Mouse (Mus musculus) forebrain, embryonic 15.5 days (tissue): ENCODE data around the gene Magi3. TPM values are rescaled to one million over a fixed set of nuclear protein-coding genes. Genes with fewer than 3 reads are reported as not detected.

Source experiments
- ATAC-seq: fragments of 200-750 bp; cut with Nextera tagmentation; replicated peaks from 2 replicates; pipeline ENCODE4 v1.8.0; 2017; ENCODE audit warnings: mild to moderate bottlenecking, moderate TSS enrichment, moderate library complexity
- H3K27ac ChIP-seq: fragments of 300-500 bp; sonication (generic); replicated peaks from 2 replicates; pipeline ENCODE4 v1.5.1; 2015; ENCODE audit warnings: mild to moderate bottlenecking, inconsistent platforms
- H3K27me3 ChIP-seq: fragments of 300-500 bp; sonication (generic); 2 replicates; pipeline ENCODE4 v1.6.1; 2015; ENCODE audit warnings: inconsistent platforms
- H3K36me3 ChIP-seq: fragments of 300-500 bp; sonication (generic); 2 replicates; pipeline ENCODE4 v1.6.1; 2015; ENCODE audit warnings: mild to moderate bottlenecking, inconsistent platforms
- H3K4me1 ChIP-seq: fragments of 300-500 bp; sonication (generic); 2 replicates; pipeline ENCODE4 v1.6.1; 2015; ENCODE audit warnings: inconsistent platforms
- H3K4me2 ChIP-seq: fragments of 300-500 bp; sonication (generic); replicated peaks from 2 replicates; pipeline ENCODE4 v1.6.1; 2015; ENCODE audit warnings: mild to moderate bottlenecking, inconsistent platforms
- H3K4me3 ChIP-seq: fragments of 300-500 bp; sonication (generic); 2 replicates; pipeline ENCODE4 v1.5.1; 2015; ENCODE audit warnings: mild to moderate bottlenecking, inconsistent platforms
- H3K9ac ChIP-seq: fragments of 300-500 bp; sonication (generic); replicated peaks from 2 replicates; pipeline ENCODE4 v1.6.1; 2015; ENCODE audit warnings: mild to moderate bottlenecking, inconsistent platforms
- H3K9me3 ChIP-seq: fragments of 300-500 bp; sonication (generic); 2 replicates; pipeline ENCODE4 v1.6.1; 2016; ENCODE audit warnings: inconsistent platforms
- WGBS: fragments of 180-500 bp; shearing (Covaris S2); methylation state at CpG from one replicate; pipeline ENCODE4 v1.1.7; 2015; ENCODE audit warnings: mixed read lengths; 5-methylcytosine and 5-hydroxymethylcytosine counted together
- polyA plus RNA-seq: library from polyadenylated mRNA; unstranded; fragments of >200 nt; fragmentation: Nextera tagmentation; extraction: Ambion mirVana; gene quantifications from 2 replicates; pipeline ENCODE4 v1.2.1, GENCODE M21; 2015

The Magi3 gene
- polyA plus RNA-seq, 1 experiment from 2014 or later: 6.0 TPM

- no peaks in the 10 kb centered on the region for H3K27me3 ChIP-seq
- no peak overlapping the region for H3K9ac ChIP-seq
- H3K4me2 ChIP-seq: no peak overlapping the region
- no peaks in the 10 kb centered on the region for H3K36me3 ChIP-seq
- H3K27ac ChIP-seq: no peak overlapping the region
- ATAC-seq: no peak
- H3K4me1 ChIP-seq: no peaks in the 10 kb centered on the region
- H3K4me3 ChIP-seq: no peak overlapping the region
- H3K9me3 ChIP-seq: no peaks in the 10 kb centered on the region
Measured at GRCm38 (mm10) chr3:104101249-104101648, 118.9 kb downstream of the Magi3 start.

- H3K4me1 ChIP-seq: no peaks in the 10 kb centered on the region
- no peak overlapping the region for H3K4me2 ChIP-seq
- H3K9ac ChIP-seq: no peak overlapping the region
- ATAC-seq: no peak
- peaks cover 3% of the 10 kb centered on the region; the same call in 1 of the 2 replicates for H3K36me3 ChIP-seq
- no peak overlapping the region for H3K27ac ChIP-seq
- no peaks in the 10 kb centered on the region for H3K27me3 ChIP-seq
- no peak overlapping the region for H3K4me3 ChIP-seq
- 59% methylated on average over 3 of the region's 3 CpGs for WGBS
- no peaks in the 10 kb centered on the region for H3K9me3 ChIP-seq
Measured at GRCm38 (mm10) chr3:104095936-104096335, 124.2 kb downstream of the Magi3 start.

GRCm38 (mm10) chr3:104094646-104095045 lies 125.5 kb downstream of the Magi3 start:
- ATAC-seq: no peak
- H3K36me3 ChIP-seq: peaks cover 3% of the 10 kb centered on the region; the same call in 1 of the 2 replicates
- H3K4me1 ChIP-seq: no peaks in the 10 kb centered on the region
- no peak overlapping the region for H3K27ac ChIP-seq
- H3K9me3 ChIP-seq: no peaks in the 10 kb centered on the region
- H3K9ac ChIP-seq: no peak overlapping the region
- H3K4me3 ChIP-seq: no peak overlapping the region
- no peak overlapping the region for H3K4me2 ChIP-seq
- WGBS: 85% methylated on average over 1 of the region's 1 CpGs
- H3K27me3 ChIP-seq: no peaks in the 10 kb centered on the region

GRCm38 (mm10) chr3:104092759-104093158 lies 127.4 kb downstream of the Magi3 start:
- ATAC-seq: no peak
- Histone ChIP-seq H3K9me3 (no peaks in the 10 kb centered on the region), H3K4me2 (no peak overlapping the region), H3K36me3 (peaks cover 3% of the 10 kb centered on the region; the same call in 1 of the 2 replicates), H3K27me3 (no peaks in the 10 kb centered on the region), H3K4me3 (no peak overlapping the region), H3K4me1 (no peaks in the 10 kb centered on the region), H3K27ac (no peak overlapping the region), H3K9ac (no peak overlapping the region)
- WGBS: 83% methylated on average over 5 of the region's 5 CpGs

- no peak overlapping the region for H3K27ac ChIP-seq
- 73% methylated on average over 1 of the region's 1 CpGs for WGBS
Measured at GRCm38 (mm10) chr3:104082031-104082430, 138.1 kb downstream of the Magi3 start.

GRCm38 (mm10) chr3:104078725-104079124 lies 141.4 kb downstream of the Magi3 start:
- Histone ChIP-seq H3K4me1 (peaks cover 3% of the 10 kb centered on the region; the same call in 1 of the 2 replicates), H3K9ac (no peak overlapping the region), H3K27ac (no peak overlapping the region), H3K36me3 (peaks cover 6% of the 10 kb centered on the region; the same call in 1 of the 2 replicates), H3K9me3 (no peaks in the 10 kb centered on the region; the same call in 1 of the 2 replicates), H3K4me3 (no peak overlapping the region), H3K4me2 (no peak overlapping the region), H3K27me3 (no peaks in the 10 kb centered on the region)
- ATAC-seq: no peak

More at GRCm38 (mm10) chr3:104082031-104082430, 138.1 kb downstream of the Magi3 start:
- peaks cover 6% of the 10 kb centered on the region; the same call in 1 of the 2 replicates for H3K36me3 ChIP-seq
- no peak overlapping the region for H3K9ac ChIP-seq
- H3K9me3 ChIP-seq: no peaks in the 10 kb centered on the region; the same call in 1 of the 2 replicates
- H3K27me3 ChIP-seq: no peaks in the 10 kb centered on the region
- ATAC-seq: no peak
- H3K4me3 ChIP-seq: no peak overlapping the region
- no peak overlapping the region for H3K4me2 ChIP-seq
- H3K4me1 ChIP-seq: peaks cover 3% of the 10 kb centered on the region; the same call in 1 of the 2 replicates

GRCm38 (mm10) chr3:104069395-104069794 lies 150.8 kb downstream of the Magi3 start:
- Histone ChIP-seq H3K36me3 (no peaks in the 10 kb centered on the region), H3K4me2 (no peak overlapping the region), H3K27me3 (no peaks in the 10 kb centered on the region), H3K9me3 (no peaks in the 10 kb centered on the region), H3K27ac (no peak overlapping the region), H3K9ac (no peak overlapping the region), H3K4me3 (no peak overlapping the region), H3K4me1 (no peaks in the 10 kb centered on the region)
- no peak for ATAC-seq

- Histone ChIP-seq H3K36me3 (no peaks in the 10 kb centered on the region), H3K27me3 (no peaks in the 10 kb centered on the region), H3K4me2 (peak overlapping the region; percentile 23), H3K4me1 (peaks cover 12% of the 10 kb centered on the region), H3K4me3 (no peak overlapping the region), H3K27ac (peak overlapping the region; percentile 82), H3K9ac (no peak overlapping the region), H3K9me3 (no peaks in the 10 kb centered on the region)
- peak; percentile 98 for ATAC-seq
- WGBS: 5% methylated on average over 6 of the region's 6 CpGs
Measured at GRCm38 (mm10) chr3:104059001-104059622, 161.1 kb downstream of the Magi3 start.

- Histone ChIP-seq H3K27ac (no peak overlapping the region), H3K4me2 (no peak overlapping the region), H3K4me1 (no peaks in the 10 kb centered on the region), H3K36me3 (peaks cover 3% of the 10 kb centered on the region; the same call in 1 of the 2 replicates), H3K9me3 (no peaks in the 10 kb centered on the region), H3K27me3 (no peaks in the 10 kb centered on the region), H3K4me3 (no peak overlapping the region), H3K9ac (no peak overlapping the region)
- no peak for ATAC-seq
- WGBS: 84% methylated on average over 1 of the region's 1 CpGs
Measured at GRCm38 (mm10) chr3:104032747-104033146, 187.4 kb downstream of the Magi3 start.

GRCm38 (mm10) chr3:104032086-104032485 lies 188.1 kb downstream of the Magi3 start:
- Histone ChIP-seq H3K4me2 (no peak overlapping the region), H3K4me1 (no peaks in the 10 kb centered on the region), H3K36me3 (0 out of 2 replicates have a peak, but pooled peaks cover under 1% of the 10 kb centered on the region), H3K27me3 (no peaks in the 10 kb centered on the region), H3K4me3 (no peak overlapping the region), H3K9me3 (no peaks in the 10 kb centered on the region), H3K27ac (no peak overlapping the region), H3K9ac (no peak overlapping the region)
- ATAC-seq: no peak
- WGBS: 93% methylated on average over 1 of the region's 1 CpGs

GRCm38 (mm10) chr3:104026938-104027337 lies 193.2 kb downstream of the Magi3 start:
- H3K4me2 ChIP-seq: no peak overlapping the region
- H3K9me3 ChIP-seq: no peaks in the 10 kb centered on the region
- H3K9ac ChIP-seq: no peak overlapping the region
- WGBS: 73% methylated on average over 3 of the region's 3 CpGs
- peaks cover 6% of the 10 kb centered on the region; the same call in 1 of the 2 replicates for H3K36me3 ChIP-seq
- ATAC-seq: no peak
- no peaks in the 10 kb centered on the region for H3K4me1 ChIP-seq
- no peak overlapping the region for H3K4me3 ChIP-seq
- no peaks in the 10 kb centered on the region for H3K27me3 ChIP-seq
- H3K27ac ChIP-seq: no peak overlapping the region

GRCm38 (mm10) chr3:104020101-104020500 lies 200.1 kb downstream of the Magi3 start:
- Histone ChIP-seq H3K27me3 (no peaks in the 10 kb centered on the region), H3K36me3 (peaks cover 25% of the 10 kb centered on the region), H3K27ac (no peak overlapping the region), H3K4me1 (no peaks in the 10 kb centered on the region), H3K4me3 (no peak overlapping the region), H3K9ac (no peak overlapping the region), H3K4me2 (no peak overlapping the region), H3K9me3 (no peaks in the 10 kb centered on the region)
- no peak for ATAC-seq
- WGBS: 93% methylated on average over 12 of the region's 12 CpGs

GRCm38 (mm10) chr3:104019453-104019852 lies 200.7 kb downstream of the Magi3 start:
- Histone ChIP-seq H3K9me3 (no peaks in the 10 kb centered on the region), H3K4me2 (no peak overlapping the region), H3K27ac (no peak overlapping the region), H3K27me3 (no peaks in the 10 kb centered on the region), H3K4me1 (no peaks in the 10 kb centered on the region), H3K36me3 (peaks cover 30% of the 10 kb centered on the region), H3K4me3 (no peak overlapping the region), H3K9ac (no peak overlapping the region)
- ATAC-seq: no peak
- WGBS: 65% methylated on average over 4 of the region's 4 CpGs
